Mouse (Mus musculus) lung, embryonic 15.5 days (tissue): ENCODE measurements around the gene Ercc2. TPM values are rescaled to one million over a fixed set of nuclear protein-coding genes. Genes with fewer than 3 reads are reported as not detected.

Source experiments
- ATAC-seq: fragments of 200-750 bp; cut with Nextera tagmentation; 2 replicates; pipeline ENCODE4 v1.8.0; 2017; ENCODE audit warnings: moderate number of reproducible peaks, borderline replicate concordance; ENCODE audit not compliant: low FRiP score, low TSS enrichment; ENCODE audit errors: extremely low read depth
- H3K27ac ChIP-seq: fragments of 300-500 bp; sonication (generic); 2 replicates; pipeline ENCODE4 v1.5.1; 2015; ENCODE audit warnings: moderate library complexity, mild to moderate bottlenecking, inconsistent platforms
- H3K27me3 ChIP-seq: fragments of 300-500 bp; sonication (generic); 2 replicates; pipeline ENCODE4 v1.6.1; 2015; ENCODE audit warnings: inconsistent platforms
- H3K36me3 ChIP-seq: fragments of 300-500 bp; sonication (generic); 2 replicates; pipeline ENCODE4 v1.6.1; 2015; ENCODE audit warnings: inconsistent platforms
- H3K4me1 ChIP-seq: fragments of 300-500 bp; sonication (generic); 2 replicates; pipeline ENCODE4 v1.6.1; 2015; ENCODE audit warnings: inconsistent platforms
- H3K4me2 ChIP-seq: fragments of 300-500 bp; sonication (generic); 2 replicates; pipeline ENCODE4 v1.6.1; 2015; ENCODE audit warnings: inconsistent platforms, mild to moderate bottlenecking, moderate library complexity
- H3K4me3 ChIP-seq: fragments of 300-500 bp; sonication (generic); 2 replicates; pipeline ENCODE4 v1.5.1; 2015; ENCODE audit warnings: mild to moderate bottlenecking, inconsistent platforms
- H3K9ac ChIP-seq: fragments of 300-500 bp; sonication (generic); 2 replicates; pipeline ENCODE4 v1.6.1; 2015; ENCODE audit warnings: inconsistent platforms
- H3K9me3 ChIP-seq: fragments of 300-500 bp; sonication (generic); 2 replicates; pipeline ENCODE4 v1.6.1; 2016; ENCODE audit warnings: inconsistent platforms
- WGBS: fragments of 180-500 bp; shearing (Covaris S2); methylation state at CpG from one replicate; pipeline ENCODE4 v1.1.7; 2015; 5-methylcytosine and 5-hydroxymethylcytosine counted together
- polyA plus RNA-seq: library from polyadenylated mRNA; unstranded; fragments of >200 nt; fragmentation: Nextera tagmentation; extraction: Ambion mirVana; gene quantifications from 2 replicates; pipeline ENCODE4 v1.2.1, GENCODE M21; 2015

Ercc2 gene
- polyA plus RNA-seq, 1 experiment from 2014 or later = 14.4 TPM

DNA sequence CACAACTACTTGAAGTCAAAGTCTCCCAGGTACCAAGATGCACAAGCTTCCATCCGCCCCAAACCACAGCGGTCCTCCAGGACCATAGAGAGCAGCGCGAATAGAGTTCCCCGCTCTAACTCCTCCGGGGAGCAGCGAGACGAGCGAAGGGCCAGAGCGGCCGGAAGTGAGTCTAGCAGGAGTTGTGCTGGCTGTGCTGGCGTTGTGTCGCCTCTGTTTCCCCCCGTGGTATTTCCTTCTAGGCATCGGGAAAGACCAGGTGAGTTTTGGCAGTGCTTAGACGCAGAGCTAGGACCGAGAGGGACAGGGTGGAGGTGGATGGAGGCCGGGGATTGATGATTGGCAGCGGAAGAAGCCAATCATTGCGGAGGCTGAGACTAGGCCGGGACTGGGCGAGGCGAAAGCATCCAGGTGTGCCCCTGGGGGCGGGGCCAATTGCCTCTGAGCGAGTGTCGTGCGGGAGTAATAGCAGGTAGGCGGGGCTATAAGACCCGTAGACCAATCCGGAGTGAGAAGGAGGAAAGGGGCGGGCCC lies 36.8 kb upstream of the Ercc2 start:
- H3K27ac ChIP-seq = peak overlapping the region; percentile 83
- H3K36me3 ChIP-seq = peaks cover 12% of the 10 kb centered on the region
- H3K4me1 ChIP-seq = peaks cover 39% of the 10 kb centered on the region
- H3K4me3 ChIP-seq = peak overlapping the region; percentile 62
- H3K27me3 ChIP-seq = peaks cover 17% of the 10 kb centered on the region
- peak; percentile 93 for ATAC-seq
- H3K4me2 ChIP-seq = peak overlapping the region; percentile 85
- H3K9me3 ChIP-seq = no peaks in the 10 kb centered on the region
- WGBS = under 1% methylated on average over 31 of the region's 31 CpGs
- peak overlapping the region; percentile 57 for H3K9ac ChIP-seq

DNA sequence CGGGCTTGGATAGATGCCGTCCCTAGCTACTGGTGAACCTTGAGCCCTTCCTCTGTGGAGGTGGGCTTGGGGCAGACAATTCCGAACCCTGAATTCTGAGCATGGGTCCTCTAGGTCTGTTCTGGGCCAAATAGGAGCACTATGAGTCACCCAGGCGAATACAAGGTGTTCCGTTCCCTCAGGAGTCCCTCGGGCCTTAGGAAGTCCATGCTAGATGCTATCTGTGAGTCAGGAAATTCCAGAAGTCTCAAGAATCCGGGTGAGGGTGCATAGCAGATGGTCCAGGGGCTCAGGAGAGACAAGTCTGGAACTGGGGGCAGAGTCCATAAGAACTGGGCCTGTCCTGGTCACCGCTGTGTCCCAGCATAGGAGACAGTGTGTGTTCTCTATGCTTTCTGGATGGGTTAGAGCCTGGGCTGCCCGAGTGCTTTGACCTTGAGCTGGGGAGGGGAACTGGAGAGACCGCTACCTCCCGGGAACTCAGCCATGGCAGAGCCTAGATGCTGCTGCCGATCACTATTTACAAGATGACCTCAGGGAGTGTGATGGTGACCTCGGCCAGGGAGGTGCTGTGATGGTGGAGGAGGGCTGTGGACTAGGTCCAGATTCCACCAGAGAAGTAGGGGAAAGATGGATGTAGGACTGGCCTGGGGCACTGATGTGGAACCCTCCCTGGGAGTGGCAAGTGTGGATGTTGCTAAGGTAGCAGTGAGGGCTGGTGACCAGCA lies 32.5 kb upstream of the Ercc2 start:
- Histone ChIP-seq H3K4me2 (no peak overlapping the region), H3K36me3 (peaks cover 39% of the 10 kb centered on the region), H3K9me3 (no peaks in the 10 kb centered on the region), H3K27ac (no peak overlapping the region), H3K4me1 (peaks cover 13% of the 10 kb centered on the region), H3K4me3 (no peak overlapping the region), H3K27me3 (no peaks in the 10 kb centered on the region), H3K9ac (no peak overlapping the region)
- WGBS = 78% methylated on average over 13 of the region's 13 CpGs
- ATAC-seq = no peak

DNA sequence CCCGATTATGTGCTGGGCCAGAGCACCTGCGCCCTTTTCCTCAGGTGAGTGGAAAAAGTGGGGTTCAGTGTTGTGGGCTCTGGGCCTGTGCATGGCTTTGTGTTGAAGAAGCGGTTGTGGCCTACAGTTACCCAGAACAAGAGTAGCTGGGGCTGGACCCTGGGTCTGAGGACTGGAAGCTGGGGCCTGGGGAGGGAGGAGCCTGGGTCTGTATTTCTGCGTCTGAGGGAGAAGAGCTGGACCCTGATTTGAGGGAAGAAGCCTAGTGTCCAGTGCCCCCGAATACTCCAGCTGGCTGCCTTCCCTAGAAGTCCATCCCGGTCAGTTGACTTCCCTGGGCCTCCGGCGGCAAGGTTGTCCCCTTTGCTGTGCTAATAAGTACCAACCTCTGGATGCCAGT lies 31.6 kb upstream of the Ercc2 start:
- 90% methylated on average over 8 of the region's 8 CpGs for WGBS
- Histone ChIP-seq H3K4me1 (peaks cover 9% of the 10 kb centered on the region), H3K36me3 (peaks cover 47% of the 10 kb centered on the region), H3K27ac (no peak overlapping the region), H3K9ac (no peak overlapping the region), H3K4me3 (no peak overlapping the region), H3K4me2 (no peak overlapping the region), H3K27me3 (no peaks in the 10 kb centered on the region), H3K9me3 (no peaks in the 10 kb centered on the region)
- no peak for ATAC-seq

DNA sequence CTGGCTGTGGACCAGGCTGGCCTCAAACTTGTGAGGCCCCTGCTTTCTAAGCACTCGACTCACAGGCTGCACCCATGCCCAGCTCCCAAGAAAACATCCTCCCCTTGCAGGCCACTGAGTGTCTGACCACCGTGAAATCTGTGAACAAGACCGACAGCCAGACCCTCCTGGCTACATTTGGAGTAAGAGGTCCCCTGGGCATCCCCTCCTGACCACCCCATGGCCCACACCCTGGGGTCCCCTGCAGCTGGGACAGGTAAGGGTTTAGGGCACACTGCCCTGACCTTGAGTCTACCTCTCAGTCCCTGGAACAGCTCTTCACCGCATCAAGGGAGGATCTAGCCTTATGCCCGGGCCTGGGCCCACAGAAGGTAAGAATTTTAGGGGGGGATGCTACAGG lies 26.8 kb upstream of the Ercc2 start:
- H3K4me1 ChIP-seq = peaks cover 11% of the 10 kb centered on the region
- no peak overlapping the region for H3K27ac ChIP-seq
- H3K36me3 ChIP-seq = peaks cover 50% of the 10 kb centered on the region
- H3K4me3 ChIP-seq = no peak overlapping the region
- 84% methylated on average over 5 of the region's 5 CpGs for WGBS
- H3K9me3 ChIP-seq = no peaks in the 10 kb centered on the region
- H3K27me3 ChIP-seq = no peaks in the 10 kb centered on the region
- no peak for ATAC-seq
- no peak overlapping the region for H3K9ac ChIP-seq
- H3K4me2 ChIP-seq = no peak overlapping the region

DNA sequence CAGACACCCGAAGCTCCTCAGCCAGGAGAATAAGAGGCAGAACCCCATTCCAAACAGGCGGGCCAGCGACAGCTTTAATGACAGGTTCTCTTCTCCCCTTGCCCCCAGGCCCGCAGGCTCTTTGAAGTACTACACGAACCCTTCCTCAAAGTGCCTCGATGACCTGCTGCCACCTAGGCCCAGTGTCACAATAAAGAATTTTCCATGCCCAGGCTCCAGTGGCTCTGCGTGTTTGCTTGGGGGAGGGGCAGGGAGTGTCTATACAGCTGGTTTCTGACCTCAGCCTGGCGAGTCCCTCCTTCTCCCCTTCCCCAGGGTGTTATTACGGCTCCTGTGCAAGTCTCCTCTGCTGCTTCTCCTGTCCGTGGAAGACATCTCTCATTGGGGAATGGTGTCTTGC lies 25.5 kb upstream of the Ercc2 start:
- peaks cover 41% of the 10 kb centered on the region for H3K36me3 ChIP-seq
- 75% methylated on average over 10 of the region's 10 CpGs for WGBS
- H3K27ac ChIP-seq = no peak overlapping the region
- H3K27me3 ChIP-seq = no peaks in the 10 kb centered on the region
- H3K4me1 ChIP-seq = peaks cover 21% of the 10 kb centered on the region
- H3K9ac ChIP-seq = no peak overlapping the region
- no peak overlapping the region for H3K4me2 ChIP-seq
- no peaks in the 10 kb centered on the region for H3K9me3 ChIP-seq
- H3K4me3 ChIP-seq = no peak overlapping the region
- no peak for ATAC-seq

DNA sequence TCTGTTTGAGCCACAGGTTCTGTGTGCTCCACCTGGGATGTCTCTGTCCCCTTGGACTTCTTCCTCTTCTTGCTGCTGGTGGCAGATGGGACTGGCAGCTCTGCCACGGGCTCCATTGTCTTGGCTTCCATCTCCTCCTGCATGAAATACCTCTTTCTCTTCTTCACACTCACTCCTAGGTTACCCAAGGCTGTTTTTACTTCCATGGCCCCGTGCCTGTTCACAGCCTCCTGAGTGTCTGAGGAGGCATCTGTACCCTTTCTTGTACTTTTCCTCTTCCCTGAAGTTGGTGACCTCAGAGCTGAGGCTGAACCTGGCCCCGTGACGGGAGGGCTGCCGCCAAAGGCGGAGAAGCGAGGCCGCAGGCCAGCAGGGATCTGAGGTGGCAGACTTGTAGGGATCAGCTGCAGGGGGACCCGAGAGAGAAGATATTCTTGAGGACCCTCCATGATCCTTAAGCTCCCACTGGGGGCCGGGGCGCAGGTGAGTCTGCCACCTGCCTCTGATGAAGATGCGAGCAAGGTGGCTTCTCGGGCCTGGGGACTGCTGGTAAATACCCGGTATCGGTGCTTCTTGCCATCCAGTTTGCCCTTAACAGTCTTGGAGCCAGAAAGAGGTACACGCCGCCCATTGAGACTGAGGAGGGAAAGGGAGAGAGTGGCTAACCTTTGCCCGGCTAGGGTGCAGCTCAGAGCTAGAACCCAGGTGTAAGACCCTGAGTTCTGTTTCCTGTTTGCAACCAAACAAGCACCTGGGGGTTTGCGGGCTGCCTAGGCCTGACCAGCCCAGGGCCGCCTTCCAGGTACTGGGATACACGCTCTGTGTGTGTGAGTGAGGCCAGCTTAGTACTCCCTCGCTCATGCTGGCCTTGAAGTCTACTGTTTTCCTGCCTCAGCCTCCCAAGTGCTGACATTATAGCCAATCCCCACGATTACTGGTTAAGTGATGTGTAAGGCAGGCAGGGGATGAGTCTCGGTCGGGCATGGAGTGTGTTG lies 24.1 kb upstream of the Ercc2 start:
- H3K9ac ChIP-seq = no peak overlapping the region
- H3K36me3 ChIP-seq = peaks cover 33% of the 10 kb centered on the region
- peak overlapping the region; percentile 65 for H3K4me3 ChIP-seq
- peaks cover 32% of the 10 kb centered on the region for H3K4me1 ChIP-seq
- no peaks in the 10 kb centered on the region for H3K27me3 ChIP-seq
- no peaks in the 10 kb centered on the region for H3K9me3 ChIP-seq
- 88% methylated on average over 25 of the region's 25 CpGs for WGBS
- no peak for ATAC-seq
- no peak overlapping the region for H3K27ac ChIP-seq
- H3K4me2 ChIP-seq = peak overlapping the region; percentile 97

DNA sequence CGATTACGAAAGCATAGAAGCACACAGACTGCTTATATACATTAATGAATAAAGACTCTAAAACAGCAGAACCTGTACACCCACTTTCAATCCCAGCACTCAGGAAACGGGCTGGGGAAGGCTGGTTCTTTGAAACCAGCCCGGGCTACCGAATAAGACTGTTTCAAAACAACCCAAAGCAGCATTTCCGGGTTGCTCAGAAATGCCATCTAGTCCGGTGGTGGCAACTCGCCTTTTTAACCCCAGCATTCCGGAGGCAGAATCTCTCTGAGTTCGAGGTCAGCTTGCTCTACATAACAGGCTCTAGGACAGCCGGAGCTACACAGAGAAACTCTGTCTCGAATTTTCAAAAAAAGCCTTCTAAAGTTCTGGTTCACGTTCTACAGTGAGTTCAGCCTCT lies 23.2 kb upstream of the Ercc2 start:
- WGBS = 12% methylated on average over 13 of the region's 13 CpGs

DNA sequence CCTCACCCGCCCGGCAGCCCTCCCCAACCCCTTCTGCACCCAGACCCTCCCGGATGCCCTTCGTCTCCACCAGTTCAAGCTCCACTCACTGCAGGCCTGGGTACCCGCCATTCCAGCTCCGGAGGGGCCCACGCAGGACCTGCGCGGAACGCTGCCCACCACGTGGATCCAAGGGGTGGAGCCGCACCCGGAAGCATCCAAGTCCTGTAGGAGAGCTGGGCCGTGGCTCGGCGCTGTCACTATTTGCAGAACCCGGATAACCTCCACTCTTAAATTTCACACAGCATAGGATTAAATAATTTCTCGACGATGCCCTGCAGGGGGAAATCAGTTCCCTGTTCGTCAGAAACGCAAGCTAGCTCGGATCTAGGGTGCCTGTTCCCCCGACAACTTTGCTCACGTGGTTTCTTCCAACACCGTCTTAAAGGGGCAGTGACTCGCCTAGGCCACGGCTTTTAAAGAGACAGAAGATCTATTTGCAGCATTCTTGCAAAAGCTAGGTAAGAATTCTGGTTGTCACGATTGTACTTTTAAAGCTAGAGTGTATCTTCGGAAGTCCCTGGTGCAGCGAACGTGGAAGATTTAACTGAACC lies 22.4 kb upstream of the Ercc2 start, which contains the start of the genes Cd3eap and Ppp1r13l:
TSS of gene Cd3eap (minus strand) at position 185 of the 593 bp plus-strand sequence.
TSS of gene Ppp1r13l (plus strand) at position 451 of the 593 bp plus-strand sequence.
- Histone ChIP-seq H3K4me1 (peaks cover 32% of the 10 kb centered on the region), H3K27me3 (no peaks in the 10 kb centered on the region)
- under 1% methylated on average over 31 of the region's 31 CpGs for WGBS

More for the DNA sequence above, 23.2 kb upstream of the Ercc2 start:
- peak overlapping the region; percentile 97 for H3K4me2 ChIP-seq
- H3K4me1 ChIP-seq = peaks cover 32% of the 10 kb centered on the region
- peaks cover 24% of the 10 kb centered on the region for H3K36me3 ChIP-seq
- H3K4me3 ChIP-seq = peak overlapping the region; percentile 65
- no peaks in the 10 kb centered on the region for H3K27me3 ChIP-seq
- no peak overlapping the region for H3K27ac ChIP-seq
- H3K9me3 ChIP-seq = no peaks in the 10 kb centered on the region
- peak overlapping the region; percentile 42 for H3K9ac ChIP-seq
- no peak for ATAC-seq

DNA sequence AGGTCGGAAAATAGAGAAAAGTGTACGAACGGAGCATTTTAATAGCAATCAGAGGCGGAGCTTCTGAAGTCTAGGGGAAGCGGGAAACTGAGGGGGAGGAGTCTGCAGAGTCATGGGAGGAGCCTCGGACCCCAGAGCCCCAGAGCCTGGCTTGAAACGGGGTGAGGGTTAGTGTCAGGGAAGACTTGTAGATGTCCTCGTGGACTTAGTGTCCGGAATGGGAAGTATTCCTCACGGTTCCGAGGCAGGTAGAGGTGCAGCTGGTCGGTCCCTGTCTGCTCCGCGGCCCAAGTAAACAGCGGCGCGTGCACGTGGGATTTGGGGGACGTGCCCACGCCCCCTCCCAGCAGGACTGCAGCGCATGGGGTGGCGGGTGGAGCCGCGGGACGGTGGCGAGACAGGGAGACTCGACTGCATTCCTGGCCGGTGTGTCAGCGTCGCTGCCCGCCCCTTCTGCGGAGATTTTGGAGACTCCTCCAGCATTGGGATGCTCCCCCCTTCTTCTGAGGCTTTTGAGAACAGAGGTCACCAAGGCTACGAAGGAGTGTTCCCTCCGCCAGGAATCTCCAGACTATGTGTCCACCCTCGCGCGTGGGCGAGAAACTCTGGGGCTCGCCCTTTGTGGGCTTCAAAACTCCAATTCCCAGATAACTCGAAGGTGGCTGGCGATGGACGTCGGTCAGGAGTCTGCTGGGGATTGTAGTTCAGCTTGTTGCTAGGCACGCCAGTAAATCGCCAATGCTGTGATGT lies 21.7 kb upstream of the Ercc2 start:
- Histone ChIP-seq H3K9me3 (no peaks in the 10 kb centered on the region), H3K36me3 (peaks cover 17% of the 10 kb centered on the region), H3K4me3 (peak overlapping the region; percentile 65), H3K27ac (peak overlapping the region; percentile 74), H3K27me3 (no peaks in the 10 kb centered on the region), H3K4me2 (peak overlapping the region; percentile 97), H3K4me1 (peaks cover 32% of the 10 kb centered on the region), H3K9ac (peak overlapping the region; percentile 42)
- ATAC-seq = peak; percentile 68
- under 1% methylated on average over 45 of the region's 45 CpGs for WGBS

More for the DNA sequence above, 22.4 kb upstream of the Ercc2 start, which contains the start of the genes Cd3eap and Ppp1r13l:
- Histone ChIP-seq H3K36me3 (peaks cover 23% of the 10 kb centered on the region), H3K9ac (peak within 1 kb of the TSS; percentile 42), H3K4me2 (peak within 1 kb of the TSS; percentile 97), H3K4me3 (peak within 1 kb of the TSS; percentile 65), H3K27ac (peak within 1 kb of the TSS; percentile 74), H3K9me3 (no peaks in the 10 kb centered on the region)
- ATAC-seq = peak; percentile 66

DNA sequence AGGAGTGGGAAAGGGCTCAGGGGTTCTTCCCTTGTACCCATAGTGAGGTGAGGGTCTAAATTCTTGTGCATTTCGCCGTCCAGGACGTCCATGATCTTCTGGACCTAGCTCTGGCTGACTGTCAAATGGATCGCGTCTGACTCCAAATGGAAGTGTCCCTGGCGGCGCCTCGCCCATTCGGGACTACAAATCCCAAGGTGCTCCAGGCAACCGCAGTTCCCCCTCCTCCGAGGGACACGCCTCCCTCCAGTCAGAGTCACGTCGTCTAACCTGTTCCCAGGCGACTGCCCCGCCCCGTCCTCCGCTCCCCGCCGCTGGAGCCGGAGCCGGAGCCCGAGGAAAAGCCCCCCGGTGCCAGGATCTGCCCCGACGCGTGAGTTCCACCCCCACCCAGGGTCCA lies 20.9 kb upstream of the Ercc2 start:
- peak overlapping the region; percentile 97 for H3K4me2 ChIP-seq
- peak overlapping the region; percentile 55 for H3K9ac ChIP-seq
- H3K9me3 ChIP-seq = no peaks in the 10 kb centered on the region
- peaks cover 32% of the 10 kb centered on the region for H3K4me1 ChIP-seq
- H3K27me3 ChIP-seq = no peaks in the 10 kb centered on the region
- peak overlapping the region; percentile 65 for H3K4me3 ChIP-seq
- WGBS = 0% methylated on average over 27 of the region's 27 CpGs
- peak overlapping the region; percentile 58 for H3K27ac ChIP-seq
- H3K36me3 ChIP-seq = peaks cover 12% of the 10 kb centered on the region
- ATAC-seq = peak; percentile 76

DNA sequence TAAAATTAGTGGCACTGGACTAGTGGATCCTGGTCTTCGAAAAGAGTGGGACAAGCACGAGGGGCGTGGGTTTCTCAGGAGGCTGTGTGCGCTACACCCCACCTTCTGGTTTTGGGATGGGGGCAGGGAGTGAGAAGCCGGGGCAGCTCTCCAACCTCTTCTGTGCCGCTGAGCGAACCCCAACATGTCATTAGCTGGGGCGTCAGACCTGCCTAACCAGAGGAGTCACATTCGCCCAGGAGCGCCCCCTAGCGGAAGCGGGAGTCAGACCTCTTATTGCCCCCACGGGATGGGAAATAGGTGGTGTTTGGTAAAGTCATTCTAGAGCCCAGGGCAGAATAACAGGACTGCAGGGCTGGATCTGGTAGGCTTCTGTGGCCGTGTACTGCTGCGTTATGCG lies 20.1 kb upstream of the Ercc2 start:
- Histone ChIP-seq H3K4me1 (peaks cover 32% of the 10 kb centered on the region), H3K4me2 (peak overlapping the region; percentile 97), H3K9me3 (no peaks in the 10 kb centered on the region), H3K9ac (peak overlapping the region; percentile 55), H3K27ac (peak overlapping the region; percentile 31; the same call in 1 of the 2 replicates), H3K36me3 (peaks cover 7% of the 10 kb centered on the region; the same call in 1 of the 2 replicates), H3K4me3 (peak overlapping the region; percentile 65), H3K27me3 (no peaks in the 10 kb centered on the region)
- no peak for ATAC-seq
- WGBS = 9% methylated on average over 16 of the region's 16 CpGs
